Mouse (Mus musculus): ENCODE data around the gene Klhl5. TPM values are rescaled to one million over a fixed set of nuclear protein-coding genes. Genes with fewer than 3 reads are reported as not detected.

The Klhl5 gene
- polyA plus RNA-seq, 1 experiment from 2014 or later: 72.0 TPM

- no peak overlapping the region for H3K9ac ChIP-seq (replicated peaks; ENCODE audit: low read depth)
- 70% methylated on average over 21 of the region's 21 CpGs for WGBS
- no peak overlapping the region for H3K4me3 ChIP-seq (ENCODE audit: low read depth, low read length)
- no peaks in the 10 kb centered on the region for H3K27me3 ChIP-seq (replicated peaks; ENCODE audit: insufficient read depth, low read length)
- no peaks in the 10 kb centered on the region for H3K36me3 ChIP-seq (ENCODE audit: insufficient read depth, low read length)
- no peaks in the 10 kb centered on the region for H3K9me3 ChIP-seq (ENCODE audit: low read length)
- H3K4me1 ChIP-seq (ENCODE audit: insufficient read depth, low read depth, low read length): peaks cover 5% of the 10 kb centered on the region
- H3K27ac ChIP-seq (ENCODE audit: low read length): no peak overlapping the region
- no peak for TF ChIP-seq EP300 (IDR thresholded peaks at IDR 0.05)
- TF ChIP-seq CTCF (IDR thresholded peaks at IDR 0.05): no peak
- no peak overlapping the region for H3K4me2 ChIP-seq (replicated peaks; ENCODE audit: low read depth, low read length)
- no peak for DNase-seq (ENCODE audit: low spot score)
- no peak for ATAC-seq
Measured at GRCm38 (mm10) chr5:65181160-65181793, 73.9 kb downstream of the Klhl5 start.

GRCm38 (mm10) chr5:65181794-65182169, 74.4 kb downstream of the Klhl5 start:
- peaks cover 5% of the 10 kb centered on the region for H3K4me1 ChIP-seq (ENCODE audit: insufficient read depth, low read depth, low read length)
- no peak overlapping the region for H3K9ac ChIP-seq (replicated peaks; ENCODE audit: low read depth)
- H3K4me3 ChIP-seq (ENCODE audit: low read depth, low read length): no peak overlapping the region
- no peak overlapping the region for H3K27ac ChIP-seq (ENCODE audit: low read length)
- TF ChIP-seq EP300 (IDR thresholded peaks at IDR 0.05) (no peak), CTCF (IDR thresholded peaks at IDR 0.05) (0 out of 2 replicates have a peak, but pooled peaks have one; percentile 7)
- no peak overlapping the region for H3K4me2 ChIP-seq (replicated peaks; ENCODE audit: low read depth, low read length)
- ATAC-seq: no peak; the same call in 1 of the 2 replicates
- H3K27me3 ChIP-seq (replicated peaks; ENCODE audit: insufficient read depth, low read length): no peaks in the 10 kb centered on the region
- no peaks in the 10 kb centered on the region for H3K9me3 ChIP-seq (ENCODE audit: low read length)
- H3K36me3 ChIP-seq (ENCODE audit: insufficient read depth, low read length): no peaks in the 10 kb centered on the region
- DNase-seq (ENCODE audit: low spot score): no peak
- 58% methylated on average over 4 of the region's 4 CpGs for WGBS

GRCm38 (mm10) chr5:65182268-65182667, 74.9 kb downstream of the Klhl5 start:
- DNase-seq (ENCODE audit: low spot score) (no peak), ATAC-seq (no peak)
- Histone ChIP-seq H3K27ac (ENCODE audit: low read length) (no peak overlapping the region), H3K9me3 (ENCODE audit: low read length) (no peaks in the 10 kb centered on the region), H3K4me2 (replicated peaks; ENCODE audit: low read depth, low read length) (no peak overlapping the region), H3K4me1 (ENCODE audit: insufficient read depth, low read depth, low read length) (peaks cover under 1% of the 10 kb centered on the region; the same call in 1 of the 2 replicates), H3K9ac (replicated peaks; ENCODE audit: low read depth) (no peak overlapping the region), H3K36me3 (ENCODE audit: insufficient read depth, low read length) (no peaks in the 10 kb centered on the region), H3K27me3 (replicated peaks; ENCODE audit: insufficient read depth, low read length) (no peaks in the 10 kb centered on the region), H3K4me3 (ENCODE audit: low read depth, low read length) (no peak overlapping the region)
- 92% methylated on average over 1 of the region's 1 CpGs for WGBS
- TF ChIP-seq EP300 (IDR thresholded peaks at IDR 0.05): no peak
- no peak for TF ChIP-seq CTCF (IDR thresholded peaks at IDR 0.05)

DNA sequence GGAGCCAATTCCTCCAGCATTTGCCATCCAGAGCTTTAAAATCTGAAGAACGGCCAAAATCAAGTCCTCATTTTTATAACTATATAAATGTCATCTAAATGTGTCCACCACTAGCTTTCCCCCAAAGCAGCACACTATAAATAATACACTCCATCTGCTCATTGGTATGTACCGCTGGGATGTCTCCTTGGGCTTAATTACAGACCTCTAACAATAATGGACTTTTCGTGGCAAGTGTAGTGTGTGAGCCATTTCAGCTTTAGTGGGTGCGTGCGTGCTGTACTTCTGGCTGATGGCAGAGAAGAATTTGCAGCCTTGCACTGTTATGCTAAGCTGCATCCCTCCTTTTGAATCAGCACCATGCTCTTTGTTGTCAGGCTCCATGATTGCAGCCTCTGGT, 84.3 kb downstream of the Klhl5 start:
- no peak overlapping the region for H3K4me3 ChIP-seq (ENCODE audit: low read depth, low read length)
- no peaks in the 10 kb centered on the region for H3K27me3 ChIP-seq (replicated peaks; ENCODE audit: insufficient read depth, low read length)
- no peak overlapping the region for H3K27ac ChIP-seq (ENCODE audit: low read length)
- no peaks in the 10 kb centered on the region for H3K4me1 ChIP-seq (ENCODE audit: insufficient read depth, low read depth, low read length)
- 92% methylated on average over 5 of the region's 5 CpGs for WGBS
- H3K9me3 ChIP-seq (ENCODE audit: low read length): peaks cover 3% of the 10 kb centered on the region; the same call in 1 of the 2 replicates
- H3K9ac ChIP-seq (replicated peaks; ENCODE audit: low read depth): no peak overlapping the region
- no peak for DNase-seq (ENCODE audit: low spot score)
- no peaks in the 10 kb centered on the region for H3K36me3 ChIP-seq (ENCODE audit: insufficient read depth, low read length)
- no peak overlapping the region for H3K4me2 ChIP-seq (replicated peaks; ENCODE audit: low read depth, low read length)
- no peak for ATAC-seq
- TF ChIP-seq EP300 (IDR thresholded peaks at IDR 0.05): no peak
- no peak for TF ChIP-seq CTCF (IDR thresholded peaks at IDR 0.05)

DNA sequence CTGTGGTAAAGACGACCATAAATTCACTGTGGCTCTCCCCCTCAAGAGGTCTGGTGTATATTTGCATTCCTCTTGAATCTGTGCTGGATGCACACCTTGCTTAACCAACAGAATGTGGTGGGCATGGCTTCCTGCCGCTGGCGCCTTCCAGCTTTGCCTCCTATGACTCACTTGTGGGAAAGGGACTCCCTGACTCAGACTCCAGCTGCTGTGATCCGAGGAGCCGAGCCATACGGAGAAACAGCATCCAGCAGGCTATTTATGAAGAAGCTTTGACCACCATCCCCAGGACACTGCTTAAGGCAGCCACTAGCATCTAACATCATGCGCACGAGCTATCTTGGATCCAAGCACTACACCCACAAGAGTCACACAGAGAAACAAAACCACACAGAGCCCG, 87.1 kb downstream of the Klhl5 start:
- no peak for TF ChIP-seq CTCF (IDR thresholded peaks at IDR 0.05)
- TF ChIP-seq EP300 (IDR thresholded peaks at IDR 0.05): no peak
- peak; percentile 48 for DNase-seq (ENCODE audit: low spot score)
- no peaks in the 10 kb centered on the region for H3K36me3 ChIP-seq (ENCODE audit: insufficient read depth, low read length)
- WGBS: 64% methylated on average over 9 of the region's 9 CpGs
- no peaks in the 10 kb centered on the region for H3K4me1 ChIP-seq (ENCODE audit: insufficient read depth, low read depth, low read length)
- peaks cover 3% of the 10 kb centered on the region; the same call in 1 of the 2 replicates for H3K9me3 ChIP-seq (ENCODE audit: low read length)
- no peak overlapping the region for H3K27ac ChIP-seq (ENCODE audit: low read length)
- H3K4me2 ChIP-seq (replicated peaks; ENCODE audit: low read depth, low read length): no peak overlapping the region
- no peak overlapping the region for H3K4me3 ChIP-seq (ENCODE audit: low read depth, low read length)
- H3K9ac ChIP-seq (replicated peaks; ENCODE audit: low read depth): no peak overlapping the region
- no peak for ATAC-seq
- no peaks in the 10 kb centered on the region for H3K27me3 ChIP-seq (replicated peaks; ENCODE audit: insufficient read depth, low read length)

DNA sequence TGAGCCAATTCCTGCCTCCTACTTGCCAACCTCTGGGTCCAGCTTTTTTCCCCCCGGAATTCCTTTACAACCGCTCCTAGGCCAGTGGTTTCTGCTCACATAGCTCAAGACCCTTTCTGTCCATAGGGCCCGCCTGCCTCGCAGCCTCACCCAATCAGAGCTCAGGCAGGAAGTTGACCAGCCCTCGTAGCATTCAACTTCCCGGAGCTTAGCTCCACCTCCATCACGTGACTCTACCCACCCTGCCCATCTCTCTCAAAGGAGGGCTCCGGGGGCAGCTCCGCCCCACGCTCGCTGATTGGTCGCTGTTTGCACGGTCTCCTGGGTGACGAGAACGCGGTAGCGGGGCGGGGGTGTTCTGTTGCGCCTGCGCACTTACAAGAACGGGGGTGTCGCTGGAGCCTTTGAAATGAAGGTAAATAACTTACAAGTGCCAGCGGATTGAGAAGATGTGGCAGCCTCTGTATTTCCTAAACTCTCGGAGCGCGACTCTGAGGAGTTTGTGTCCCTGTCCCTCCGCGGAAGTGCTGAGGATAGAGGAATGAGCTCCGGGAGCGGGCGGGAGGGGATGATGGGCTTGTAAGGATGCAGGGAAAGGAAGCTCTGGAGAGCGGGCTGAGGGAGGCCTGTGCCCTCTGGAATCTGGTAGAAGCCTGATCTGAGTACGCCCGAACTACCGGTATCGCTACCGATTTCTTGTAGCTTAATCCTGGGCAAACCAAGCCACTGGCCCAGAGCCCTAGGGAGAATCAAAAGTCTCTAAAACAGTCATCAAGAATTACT, 92.2 kb downstream of the Klhl5 start, which contains the start of gene Wdr19:
TSS of gene Wdr19 (plus strand) at position 351 of the 783 bp plus-strand sequence.
- Histone ChIP-seq H3K36me3 (ENCODE audit: insufficient read depth, low read length) (no peaks in the 10 kb centered on the region), H3K9ac (replicated peaks; ENCODE audit: low read depth) (peak within 1 kb of the TSS; percentile 47; the same call in 1 of the 2 replicates), H3K4me3 (ENCODE audit: low read depth, low read length) (peak within 1 kb of the TSS; percentile 64), H3K9me3 (ENCODE audit: low read length) (no peaks in the 10 kb centered on the region), H3K27me3 (replicated peaks; ENCODE audit: insufficient read depth, low read length) (no peaks in the 10 kb centered on the region), H3K4me1 (ENCODE audit: insufficient read depth, low read depth, low read length) (no peaks in the 10 kb centered on the region), H3K4me2 (replicated peaks; ENCODE audit: low read depth, low read length) (peak within 1 kb of the TSS; percentile 69), H3K27ac (ENCODE audit: low read length) (peak within 1 kb of the TSS; percentile 79)
- DNase-seq (ENCODE audit: low spot score): peak; percentile 100
- peak; percentile 99 for ATAC-seq
- TF ChIP-seq CTCF (IDR thresholded peaks at IDR 0.05) (no peak), EP300 (IDR thresholded peaks at IDR 0.05) (no peak)
- 1% methylated on average over 37 of the region's 37 CpGs for WGBS
